Mouse (Mus musculus) limb, embryonic 15.5 days (tissue): ENCODE measurements around the gene Vmn2r69. TPM values are rescaled to one million over a fixed set of nuclear protein-coding genes. Genes with fewer than 3 reads are reported as not detected.

Experiments
- ATAC-seq: fragments of 200-750 bp; cut with Nextera tagmentation; 2 replicates; pipeline ENCODE4 v1.8.0; 2017; ENCODE audit warnings: low read depth, moderate TSS enrichment; ENCODE audit not compliant: insufficient number of reproducible peaks, low FRiP score, low TSS enrichment
- H3K27ac ChIP-seq: fragments of 300-500 bp; sonication (generic); 2 replicates; pipeline ENCODE4 v1.5.1; 2015; ENCODE audit warnings: moderate library complexity, mild to moderate bottlenecking, inconsistent platforms
- H3K27me3 ChIP-seq: fragments of 300-500 bp; sonication (generic); 2 replicates; pipeline ENCODE4 v1.6.1; 2015; ENCODE audit warnings: inconsistent platforms
- H3K36me3 ChIP-seq: fragments of 300-500 bp; sonication (generic); 2 replicates; pipeline ENCODE4 v1.6.1; 2015; ENCODE audit warnings: inconsistent platforms
- H3K4me1 ChIP-seq: fragments of 300-500 bp; sonication (generic); 2 replicates; pipeline ENCODE4 v1.6.1; 2015; ENCODE audit warnings: inconsistent platforms
- H3K4me2 ChIP-seq: fragments of 300-500 bp; sonication (generic); 2 replicates; pipeline ENCODE4 v1.6.1; 2015; ENCODE audit warnings: mild to moderate bottlenecking, inconsistent platforms
- H3K4me3 ChIP-seq: fragments of 300-500 bp; sonication (generic); 2 replicates; pipeline ENCODE4 v1.5.1; 2015; ENCODE audit warnings: mild to moderate bottlenecking, inconsistent platforms
- H3K9ac ChIP-seq: fragments of 300-500 bp; sonication (generic); 2 replicates; pipeline ENCODE4 v1.6.1; 2015; ENCODE audit warnings: inconsistent platforms
- H3K9me3 ChIP-seq: fragments of 300-500 bp; sonication (generic); 2 replicates; pipeline ENCODE4 v1.6.1; 2016; ENCODE audit warnings: inconsistent platforms
- WGBS: fragments of 180-500 bp; shearing (Covaris S2); methylation state at CpG from one replicate; pipeline ENCODE4 v1.1.7; 2015; 5-methylcytosine and 5-hydroxymethylcytosine counted together
- polyA plus RNA-seq: library from polyadenylated mRNA; unstranded; fragments of >200 nt; fragmentation: Nextera tagmentation; extraction: Ambion mirVana; gene quantifications from 2 replicates; pipeline ENCODE4 v1.2.1, GENCODE M21; 2015

Vmn2r69 gene
- polyA plus RNA-seq, result not detected in 2 replicates

DNA sequence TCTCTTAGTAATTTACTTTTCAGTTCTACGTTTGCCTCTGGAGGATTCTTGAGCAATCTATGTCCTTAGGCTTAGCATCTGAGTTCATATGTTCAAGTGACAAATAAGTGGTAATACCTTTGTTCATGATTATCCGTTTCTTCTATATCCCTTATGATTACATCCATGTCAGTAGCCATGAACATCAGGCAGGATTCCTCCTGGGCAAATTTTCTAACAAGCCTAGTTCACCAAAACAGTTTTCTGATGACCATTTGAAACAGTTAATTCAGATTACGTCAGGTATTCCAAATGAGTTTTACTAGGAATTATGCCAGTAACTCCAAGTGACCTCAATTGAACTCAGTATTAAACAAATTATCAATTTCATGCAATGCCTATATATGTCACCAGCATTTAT is at the start of gene Vmn2r69:
Gene Vmn2r69 (minus strand): TSS at position 101 of the 400 bp plus-strand sequence.
- Histone ChIP-seq H3K4me2 (no peak within 1 kb of the TSS), H3K9ac (no peak within 1 kb of the TSS), H3K27ac (no peak within 1 kb of the TSS), H3K4me1 (no peaks in the 10 kb centered on the region), H3K27me3 (no peaks in the 10 kb centered on the region), H3K36me3 (no peaks in the 10 kb centered on the region), H3K4me3 (no peak within 1 kb of the TSS), H3K9me3 (no peaks in the 10 kb centered on the region)
- no peak for ATAC-seq
- WGBS, result 70% methylated on average over 3 of the region's 3 CpGs

Other genes with a start within 250 kb of the Vmn2r69 start
- gene Vmn2r68, start 178.1 kb downstream of the Vmn2r69 start, polyA plus RNA-seq, result not detected in 2 replicates
- gene Vmn2r71, start 147.2 kb upstream of the Vmn2r69 start, polyA plus RNA-seq, result not detected in 2 replicates
- gene Vmn2r70, start 153.3 kb upstream of the Vmn2r69 start, polyA plus RNA-seq, result not detected in 2 replicates